Mouse (Mus musculus) megakaryocyte, embryonic 14.5 days (primary cell): ENCODE measurements around the gene Gstm2.

Source experiments
- FLI1 ChIP-seq: IDR thresholded peaks from 2 replicates; pipeline ENCODE4 v1.6.1; 2012; ENCODE audit warnings: low read length, inconsistent platforms, mixed read lengths
- GATA1 ChIP-seq: IDR thresholded peaks from 3 replicates; pipeline ENCODE4 v1.6.1; 2012; ENCODE audit warnings: mixed read lengths, low read length, inconsistent platforms, borderline replicate concordance

DNA sequence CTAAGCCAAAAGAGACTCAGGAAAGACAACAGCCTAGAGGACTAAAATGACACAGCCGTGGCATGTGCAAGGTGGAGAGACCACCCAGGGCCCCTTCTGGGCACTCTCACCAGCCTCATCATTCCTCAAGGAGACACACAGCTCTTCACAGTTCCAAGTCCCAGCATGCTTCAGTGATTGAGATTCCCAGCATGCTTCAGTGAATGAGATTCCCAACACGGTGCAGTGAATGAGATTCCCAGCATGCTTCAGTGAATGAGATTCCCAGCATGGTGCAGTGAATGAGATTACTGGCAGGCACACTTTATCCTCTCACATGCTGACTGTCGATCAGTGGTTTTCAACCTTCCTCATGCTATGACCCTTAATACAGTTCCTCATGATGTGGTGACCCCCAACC is 25.3 kb upstream of the Gstm2 start:
- TF ChIP-seq GATA1 (no peak), FLI1 (no peak)
